Mouse (Mus musculus) right cerebral cortex, postnatal 36 days (tissue): ENCODE data around the gene Hoxa11.

Source experiments
- DNase-seq, 2 experiments: peaks; one replicate each; pipeline ENCODE4 v3.0.0; 2022; ENCODE audit warnings: low spot score in 2 of 2, mixed read lengths in 1 of 2

The Hoxa11 gene

DNA sequence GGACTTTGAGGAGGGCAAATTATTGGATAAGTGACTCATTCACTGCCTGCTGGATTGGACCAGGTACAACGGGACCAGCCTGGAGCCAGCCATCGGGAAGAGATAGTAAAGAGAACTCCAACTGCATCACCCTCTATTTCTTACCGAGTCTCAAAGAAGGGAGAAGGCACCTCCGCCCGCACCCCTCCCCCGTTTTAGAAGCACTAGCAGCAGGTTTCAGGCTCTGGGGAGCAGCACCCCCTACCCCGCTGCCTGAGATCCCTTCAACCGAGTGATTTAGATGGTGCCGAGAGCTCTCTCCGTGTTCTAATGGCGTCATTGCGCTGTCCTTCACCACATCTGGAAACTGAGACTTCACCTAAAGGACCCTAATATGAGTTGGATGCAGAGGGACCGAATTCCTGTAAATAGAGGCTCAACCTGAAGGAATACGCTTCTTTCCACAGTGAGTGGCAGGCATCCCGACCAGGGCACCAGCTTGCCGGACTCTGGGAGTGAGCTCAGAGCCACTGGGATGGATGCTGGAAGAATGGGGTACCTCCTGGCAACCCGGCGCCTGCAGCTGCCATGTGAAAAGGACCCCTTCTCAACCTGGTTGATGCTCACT lies 19.8 kb upstream of the Hoxa11 start:
- no peak for DNase-seq

DNA sequence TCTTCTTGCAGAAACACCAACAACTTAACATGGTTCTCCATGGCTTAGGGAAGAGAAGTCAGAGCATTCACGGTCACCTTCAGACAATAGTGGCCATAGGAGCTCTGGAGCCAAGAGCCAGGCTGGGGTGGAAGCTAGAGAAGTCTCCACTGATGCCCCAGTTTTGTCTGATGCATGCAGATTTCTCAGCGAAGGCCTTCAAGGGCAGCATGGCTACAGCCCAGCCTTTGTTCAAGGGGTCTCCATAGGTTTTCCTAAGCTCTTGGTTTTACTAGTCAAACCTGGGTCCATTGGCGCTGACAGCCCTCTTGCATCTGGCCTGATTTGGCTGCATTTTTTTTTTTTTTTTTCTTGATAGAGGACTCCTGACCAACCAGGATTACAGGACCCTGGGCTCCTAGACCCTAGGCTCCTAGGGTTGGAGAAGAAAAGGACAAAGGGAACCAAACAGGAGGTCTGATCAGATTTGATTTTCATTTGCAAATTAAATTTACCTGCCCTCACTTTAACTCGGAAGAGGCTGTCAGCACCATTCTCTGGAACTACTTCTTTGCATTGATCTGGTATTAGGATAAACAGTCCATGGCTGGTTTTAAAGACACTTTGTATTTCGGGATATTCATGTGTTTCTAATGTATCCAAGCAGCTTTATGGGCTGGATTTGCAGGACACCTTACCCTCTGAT lies 18.6 kb upstream of the Hoxa11 start:
- DNase-seq, result no peak

DNA sequence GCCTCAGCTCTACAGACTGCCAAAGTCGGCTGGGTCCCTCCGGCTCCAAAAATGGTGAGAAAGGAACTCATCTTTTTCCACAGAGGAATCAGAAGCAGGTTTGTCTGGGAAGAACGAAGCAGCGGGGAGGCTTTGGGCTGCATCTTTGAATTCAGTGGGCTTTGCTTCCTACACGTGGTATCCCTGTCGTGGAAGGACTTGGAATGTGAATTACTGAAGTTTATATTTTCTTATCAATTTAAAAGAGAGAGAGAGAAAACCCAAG lies 17.6 kb upstream of the Hoxa11 start:
- no peak for DNase-seq

DNA sequence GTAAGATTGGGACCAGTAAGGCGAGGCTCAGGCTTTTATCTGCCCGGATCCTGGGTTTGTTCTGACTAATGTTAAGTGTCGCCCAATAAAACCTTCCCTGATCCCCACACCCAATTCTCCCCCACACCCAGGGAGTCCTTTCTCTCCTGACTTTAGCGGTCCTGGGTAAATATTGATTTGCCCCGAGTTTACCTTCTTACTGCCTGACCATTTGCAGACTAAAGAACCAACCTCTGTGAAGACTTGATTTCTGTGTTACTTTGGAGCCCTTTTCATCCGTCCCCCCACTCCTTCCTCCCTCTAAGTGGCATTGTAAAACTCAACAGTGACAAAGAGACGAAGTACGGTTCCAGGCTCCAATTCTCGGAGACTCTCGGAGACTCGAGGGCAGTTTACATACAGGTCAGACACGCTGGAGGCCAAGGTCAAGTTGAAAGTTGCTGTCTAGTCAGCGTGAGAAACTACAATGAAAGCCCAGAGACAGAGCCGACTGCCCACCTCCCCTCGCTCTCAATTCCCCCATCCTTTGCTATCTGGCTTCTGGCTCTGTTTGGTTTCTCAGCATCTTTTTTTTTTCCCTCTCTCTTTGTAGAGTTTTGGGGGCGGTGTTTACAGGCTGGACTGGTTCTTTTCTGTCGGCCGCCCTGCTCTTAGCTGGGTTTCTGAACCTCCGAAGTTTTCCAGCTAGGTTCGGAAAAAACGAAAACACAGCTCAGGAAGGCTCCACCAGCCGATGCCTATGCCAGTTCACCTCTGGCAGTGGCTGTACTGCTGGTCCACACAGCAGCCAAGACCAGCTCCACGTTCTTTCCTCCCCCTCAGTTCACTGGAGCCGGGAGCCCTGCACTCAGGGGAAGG lies 17.1 kb upstream of the Hoxa11 start:
- no peak for DNase-seq

DNA sequence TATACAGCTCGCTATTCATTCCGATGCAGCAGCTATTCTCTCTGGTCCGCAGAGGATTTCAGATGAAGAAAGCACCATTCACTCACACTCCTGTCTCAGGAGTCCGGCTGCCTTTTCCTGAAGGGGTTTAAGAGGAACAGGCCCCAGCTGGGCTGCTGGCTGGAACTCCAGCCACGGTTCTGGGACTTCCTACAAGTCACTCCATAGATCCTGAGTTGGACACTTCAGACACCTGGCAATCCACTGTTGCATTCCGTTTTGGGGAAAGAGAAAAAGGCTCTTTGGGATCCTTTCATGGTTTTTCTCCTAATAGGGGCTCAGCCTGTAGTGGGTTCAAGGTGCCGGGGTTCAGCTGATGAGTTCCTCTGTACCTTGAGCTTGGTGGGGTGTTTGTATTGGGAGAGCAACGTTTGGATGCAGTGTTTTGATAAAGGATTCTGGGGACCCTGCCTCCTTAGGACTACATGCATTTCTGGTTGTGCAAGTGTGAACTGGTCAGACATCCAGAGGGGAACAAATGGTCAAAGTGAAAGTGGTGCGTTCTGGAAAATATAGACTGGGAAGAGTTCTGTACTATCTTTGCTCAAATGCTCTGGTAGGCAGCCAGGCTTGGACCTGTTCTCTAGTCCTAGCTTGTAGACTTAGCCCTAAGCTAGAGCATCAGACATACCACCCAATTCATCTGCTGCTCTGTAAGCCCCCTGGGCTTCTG lies 16.3 kb upstream of the Hoxa11 start:
- DNase-seq, result no peak

DNA sequence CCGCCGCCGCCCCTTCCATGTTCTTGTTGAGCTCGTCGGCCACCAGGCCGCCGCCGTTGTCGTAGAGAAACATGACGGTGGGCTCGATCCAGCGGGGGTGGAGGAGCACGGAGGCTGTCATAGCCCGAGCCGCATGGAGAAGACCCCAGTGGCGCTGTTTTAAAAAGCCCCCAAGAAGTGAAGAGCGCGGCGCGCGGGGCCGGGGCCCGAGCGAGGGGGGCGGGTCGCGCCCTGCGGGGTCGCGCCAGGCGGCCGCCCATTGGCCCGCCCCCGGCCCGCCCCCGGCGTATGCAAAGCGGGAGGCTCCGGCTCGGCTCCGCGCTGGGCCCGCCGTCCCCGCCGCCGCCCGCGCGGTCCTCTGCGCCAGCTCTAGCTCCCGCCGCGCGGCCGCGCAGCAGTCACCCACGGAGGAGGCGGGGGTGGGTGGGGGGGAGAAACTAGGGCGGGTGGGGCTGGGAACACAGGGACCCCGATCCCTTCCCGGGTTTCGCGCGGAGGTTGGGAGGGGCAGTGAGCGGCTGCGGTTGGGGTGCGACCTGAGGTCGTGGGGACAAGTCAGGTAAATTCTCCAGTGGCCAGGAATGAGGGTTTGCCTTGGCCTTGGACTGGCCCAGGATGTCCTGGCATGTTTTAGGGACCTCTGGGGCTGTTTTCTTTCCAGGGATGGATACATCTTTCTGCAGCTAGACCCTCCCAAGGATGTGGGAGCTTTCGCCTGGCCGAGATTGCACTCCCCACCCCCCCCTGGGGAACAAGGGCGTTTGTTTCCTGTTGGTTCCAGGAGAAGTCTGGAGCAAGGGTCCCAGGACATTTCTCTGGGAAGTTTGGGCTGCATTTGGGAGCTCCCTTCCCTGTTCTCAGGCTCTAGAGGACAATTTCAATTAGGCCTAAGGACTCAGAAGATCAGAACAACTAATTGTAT lies 15.3 kb upstream of the Hoxa11 start, which contains the start of gene Hoxa13:
Gene Hoxa13, minus strand, starts transcription at position 227 of the 922 bp plus-strand sequence.
- DNase-seq, result no peak

DNA sequence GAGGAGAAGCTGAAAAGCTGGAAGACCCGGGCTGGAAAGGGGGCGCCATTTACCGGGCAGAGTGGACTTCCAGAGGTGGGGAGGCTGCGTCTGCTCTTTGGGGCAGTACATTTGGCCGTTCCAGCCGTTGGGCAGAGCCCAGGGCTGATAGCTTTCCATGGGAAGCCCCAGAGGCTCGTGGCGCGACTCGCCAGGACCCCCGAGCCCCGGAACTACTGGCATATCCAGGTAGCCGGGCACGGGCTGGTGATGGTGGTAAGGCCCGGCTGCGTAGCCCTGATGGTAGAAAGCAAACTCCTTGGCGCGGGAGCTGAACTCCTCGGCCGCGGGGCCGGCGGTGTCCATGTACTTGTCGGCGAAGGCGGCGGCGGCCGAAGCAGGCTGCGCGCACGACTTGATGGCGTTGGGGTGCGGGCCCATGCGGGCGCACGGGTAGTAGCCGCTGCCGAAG lies 14.2 kb upstream of the Hoxa11 start:
- no peak for DNase-seq

DNA sequence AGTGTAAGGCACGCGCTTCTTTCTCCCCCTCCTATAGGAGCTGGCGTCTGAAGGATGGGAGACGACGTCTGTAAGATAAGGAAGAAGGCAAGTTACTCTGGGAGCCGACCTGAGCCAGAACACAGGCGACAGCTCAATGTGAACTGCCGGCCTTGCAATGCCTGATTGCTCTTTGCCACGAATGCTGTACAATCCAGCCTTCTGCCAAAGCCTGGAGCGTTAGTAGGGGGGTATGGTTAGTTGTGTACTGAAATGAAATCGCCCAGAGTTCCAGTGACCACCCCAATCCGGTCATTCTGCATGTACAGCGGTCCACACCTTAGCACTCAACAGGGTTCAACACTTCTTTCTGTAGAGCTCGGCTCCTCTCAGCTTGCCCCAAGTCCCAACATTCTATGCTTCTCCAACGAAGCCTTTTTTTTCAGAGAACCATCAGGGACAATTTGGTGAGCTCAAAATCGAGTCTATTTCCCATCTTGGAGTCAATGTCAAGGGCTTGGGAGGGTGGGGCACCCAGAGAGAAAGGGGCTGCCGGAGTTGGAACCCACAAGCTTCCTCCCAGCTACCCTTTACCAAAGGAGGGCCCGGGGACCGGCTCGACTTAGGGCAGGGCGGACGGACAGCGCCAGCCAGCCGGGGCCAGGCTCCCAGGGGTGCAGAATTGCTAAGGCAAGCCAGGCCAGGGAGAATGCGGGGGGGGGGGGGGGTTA lies 13.6 kb upstream of the Hoxa11 start:
- DNase-seq, result no peak

DNA sequence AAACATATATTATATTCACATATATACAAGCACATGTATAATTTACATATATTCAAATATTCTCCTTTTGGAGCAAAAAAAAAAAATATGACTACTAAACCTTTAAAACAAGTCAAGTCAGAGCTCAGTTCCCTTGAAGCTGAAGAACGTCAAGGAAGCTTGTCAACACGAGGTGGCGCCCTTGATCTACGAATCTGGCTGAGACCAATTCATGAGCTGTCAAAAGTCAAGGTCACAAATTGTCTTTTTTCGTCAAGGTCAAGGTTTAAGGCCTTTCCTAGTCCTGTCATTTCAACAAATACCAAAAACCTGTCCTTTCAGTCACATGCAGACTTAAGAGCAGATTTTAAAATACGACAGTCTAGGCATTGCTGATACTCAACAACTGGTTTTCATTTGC lies 11.3 kb upstream of the Hoxa11 start:
- DNase-seq, result peak in 1 of 2 experiments; percentile 25

DNA sequence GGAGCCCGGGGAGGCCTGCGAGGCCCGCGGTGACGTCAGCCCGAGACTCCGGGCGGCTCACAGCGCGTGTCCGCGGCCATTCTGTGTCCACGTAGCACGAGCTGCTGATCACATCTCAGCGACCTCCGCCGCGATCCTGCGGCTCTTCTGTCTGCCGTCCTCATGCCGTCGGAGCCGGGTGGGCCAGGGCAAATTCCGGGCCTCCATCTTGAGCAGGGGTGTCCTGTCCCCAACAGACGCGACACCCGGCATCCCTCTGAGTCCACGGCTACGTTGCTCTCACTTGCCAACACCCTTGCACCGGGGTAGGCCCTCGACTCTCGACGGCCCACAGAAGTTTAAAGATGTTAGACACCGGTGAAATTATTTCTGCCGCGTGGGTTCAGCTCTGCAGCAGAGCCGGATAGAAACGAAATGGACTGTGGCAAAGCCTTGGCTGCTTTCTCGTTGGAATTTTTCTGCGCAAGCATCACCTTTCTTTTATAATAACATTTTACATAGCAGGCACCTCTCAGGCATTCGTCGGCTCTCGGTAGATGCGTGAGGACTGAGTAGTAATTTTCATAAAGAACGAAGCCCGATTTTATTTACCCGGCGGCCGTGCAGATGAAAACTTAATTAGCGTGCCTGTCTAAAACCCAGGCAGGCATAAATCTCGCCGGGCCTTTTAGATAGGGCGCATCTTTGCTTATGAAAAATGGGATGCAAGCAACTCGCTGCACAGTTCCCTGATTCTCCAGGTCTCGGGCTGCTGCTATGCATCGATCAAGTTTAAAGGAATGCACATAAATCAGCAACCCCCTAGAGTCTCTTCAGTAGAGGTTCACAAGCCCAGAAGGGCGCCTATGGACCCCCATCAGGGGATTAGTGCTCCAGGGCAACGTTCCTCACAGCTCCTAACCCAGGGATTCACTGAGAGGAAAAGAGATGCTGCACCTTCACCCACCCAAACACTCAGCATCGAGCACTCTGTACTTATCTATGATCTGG lies 8.2 kb upstream of the Hoxa11 start:
- no peak for DNase-seq

DNA sequence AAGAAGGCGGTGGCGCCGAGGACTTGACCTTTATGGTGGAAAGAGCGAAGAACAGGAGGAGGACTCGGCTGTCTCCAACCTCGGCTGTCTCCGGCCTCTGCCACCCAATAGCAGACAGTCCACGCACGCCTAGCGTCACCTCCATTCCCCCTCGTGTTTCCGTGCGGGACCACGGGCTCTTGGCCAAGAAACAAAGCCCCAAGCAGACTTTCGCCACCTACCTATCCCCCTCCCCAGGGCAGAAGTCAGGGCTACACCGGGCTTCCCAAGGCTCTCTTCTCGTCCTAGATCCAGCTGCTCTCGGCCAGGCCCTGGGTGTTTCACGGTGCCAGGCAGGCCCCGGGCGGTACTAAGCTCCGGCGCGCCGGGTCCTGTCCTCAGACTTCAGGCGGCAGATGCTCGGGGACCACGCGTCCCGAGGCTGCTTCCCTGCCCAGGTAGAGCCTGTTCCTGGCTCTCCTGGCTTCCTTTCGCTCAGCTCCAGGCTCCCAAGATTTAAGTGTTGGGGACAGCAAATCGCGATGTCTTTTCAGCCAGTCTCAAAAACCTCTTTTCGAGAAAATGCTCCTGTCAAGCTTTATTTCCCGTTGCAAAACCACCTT lies 7.3 kb upstream of the Hoxa11 start:
- no peak for DNase-seq

DNA sequence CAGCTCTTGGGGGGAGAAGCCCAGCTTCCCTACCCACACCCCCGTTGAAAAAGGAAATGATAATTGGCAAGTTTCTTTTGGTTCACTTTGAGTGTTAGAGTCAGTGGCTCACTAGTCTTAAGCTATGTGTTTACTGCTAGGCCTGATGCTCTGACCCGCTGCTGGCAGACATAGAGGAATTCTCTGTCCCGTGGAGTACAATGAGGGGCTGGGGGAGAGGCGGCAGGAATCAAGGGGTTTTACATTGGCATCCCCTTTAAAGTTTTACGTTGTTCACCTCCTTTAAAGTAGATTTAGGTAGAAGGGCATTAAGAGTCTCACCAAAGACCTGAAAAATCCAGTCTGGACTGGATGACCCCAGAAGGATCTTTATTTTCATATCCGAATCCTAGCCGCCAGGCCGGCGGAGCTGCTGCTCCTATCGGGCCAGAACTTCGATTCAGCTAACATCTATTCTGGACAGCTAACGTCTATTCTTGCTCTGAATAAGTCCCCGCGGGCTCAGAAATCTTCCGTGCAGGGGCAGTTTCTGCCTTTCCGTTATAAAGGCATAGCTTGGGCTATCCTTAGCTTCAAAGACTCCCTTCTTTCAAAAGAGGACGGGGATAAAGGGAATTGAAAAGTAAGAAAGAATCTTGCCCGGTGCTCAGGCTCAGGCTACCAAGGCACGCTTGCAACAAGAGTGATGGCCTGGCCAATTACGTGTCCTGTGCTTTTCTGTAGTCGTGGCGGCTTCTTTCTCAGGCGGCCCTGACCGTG lies 6.6 kb upstream of the Hoxa11 start:
- DNase-seq, result no peak

DNA sequence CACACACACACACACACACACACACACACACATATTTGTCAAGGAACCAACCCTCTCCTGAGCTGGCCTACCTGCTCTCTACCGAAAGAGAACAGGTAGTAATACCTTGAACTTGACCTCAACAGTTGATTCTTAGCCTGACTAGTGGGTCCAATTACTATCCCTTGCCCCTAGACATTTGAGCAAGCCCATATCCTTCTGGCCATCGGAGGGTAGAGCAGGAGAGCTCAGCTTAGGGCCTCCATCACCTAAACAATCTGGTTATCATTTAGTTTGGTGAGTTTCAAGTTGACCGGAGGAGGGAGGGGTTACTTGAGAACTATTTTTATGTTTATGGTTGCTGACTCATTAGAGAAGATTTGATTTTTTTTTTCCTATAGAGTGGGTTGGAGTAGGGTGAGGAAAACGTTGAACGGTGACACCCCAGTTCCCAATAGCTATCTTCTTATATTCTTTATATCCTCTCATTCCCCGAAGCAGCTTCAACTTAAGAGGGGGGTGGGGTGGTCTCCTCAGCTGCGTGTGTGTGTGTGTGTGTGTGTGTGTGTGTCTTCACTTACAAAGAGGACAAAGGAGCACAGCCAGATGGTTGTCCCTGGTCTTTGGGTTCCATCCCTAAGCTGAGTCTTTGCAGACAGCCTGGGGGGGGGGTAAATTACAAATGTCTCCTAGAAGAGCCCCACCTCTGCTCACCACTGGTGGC lies 5.7 kb upstream of the Hoxa11 start:
- DNase-seq, result no peak

DNA sequence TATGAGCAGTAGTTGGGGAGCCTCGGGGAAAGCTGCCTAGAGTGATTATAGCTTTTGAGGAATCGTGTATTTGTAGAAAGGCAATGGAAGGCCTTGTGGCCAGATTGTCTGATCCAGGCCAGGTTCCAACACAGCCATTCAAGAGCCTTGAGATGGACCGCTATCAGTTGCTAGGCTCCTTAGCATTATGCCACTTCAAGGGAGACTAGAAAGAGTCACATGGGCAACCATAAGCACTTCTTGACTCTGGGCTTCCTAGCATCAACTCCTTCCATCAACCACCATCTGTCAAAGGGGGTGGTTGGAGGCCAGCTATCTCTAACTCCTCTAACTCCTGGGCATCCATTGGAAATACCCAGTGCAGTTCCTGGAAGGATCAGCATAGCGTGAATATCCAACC lies 4.2 kb upstream of the Hoxa11 start:
- DNase-seq, result no peak

DNA sequence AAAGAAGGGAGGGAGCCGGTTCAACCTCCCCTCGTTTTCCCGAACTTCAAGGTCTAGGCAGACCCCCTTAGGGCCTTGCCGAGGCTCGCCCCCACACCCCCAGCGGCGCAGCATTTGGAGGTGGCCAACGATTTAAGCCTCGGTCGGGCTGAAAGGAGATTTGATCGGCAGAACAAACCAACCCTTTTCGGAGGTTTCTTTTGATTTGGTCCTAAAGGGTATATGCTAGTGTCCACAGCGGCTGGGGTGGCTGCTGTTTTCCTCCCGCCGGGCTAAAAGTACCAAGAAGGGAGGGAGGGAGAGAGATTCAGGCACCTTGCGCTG lies 3.8 kb upstream of the Hoxa11 start:
- DNase-seq, result no peak

DNA sequence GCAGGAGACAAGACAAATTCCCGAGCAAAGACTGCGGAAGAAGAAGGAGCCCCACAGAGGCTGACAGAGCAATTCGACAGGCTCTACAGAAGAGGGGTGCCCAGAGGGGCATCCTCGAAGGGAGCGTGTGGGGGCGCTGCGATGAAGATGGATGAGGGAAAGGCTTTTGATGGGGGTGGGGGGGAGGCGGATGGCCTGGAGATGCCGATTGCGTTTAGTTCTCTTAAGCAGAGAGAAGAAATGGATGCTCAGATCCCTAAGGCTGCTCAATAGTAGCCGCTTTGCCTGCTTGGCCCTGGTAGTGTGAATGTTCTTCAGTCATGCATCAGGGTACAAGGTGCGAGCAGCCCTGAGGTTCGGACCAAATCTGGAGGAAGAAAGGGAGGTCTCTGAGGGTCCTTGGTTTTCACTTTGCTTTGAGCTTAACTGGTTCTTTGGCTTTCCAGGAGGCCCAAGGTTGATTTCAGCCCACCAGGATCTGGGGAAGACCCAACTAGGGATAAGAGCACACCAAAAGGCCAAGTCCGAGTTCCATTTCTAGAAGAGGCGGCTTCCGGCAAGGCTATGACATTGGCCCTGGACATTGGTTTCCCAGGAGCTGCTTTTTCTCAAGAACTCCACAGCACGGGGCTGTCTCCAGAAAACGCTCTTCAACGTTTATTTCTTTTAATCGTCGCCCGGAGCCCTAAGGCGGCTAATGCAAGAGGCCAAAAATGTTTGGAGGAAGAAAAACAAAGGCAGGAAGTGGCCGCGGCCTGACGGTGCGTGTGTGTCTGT lies 3.2 kb upstream of the Hoxa11 start:
- no peak for DNase-seq
